Mouse (Mus musculus) stomach, postnatal 0 days (tissue): ENCODE data around the gene Lipc.

Source experiments
- CTCF ChIP-seq: IDR thresholded peaks from 2 replicates; pipeline ENCODE4 v1.5.1; 2016; ENCODE audit warnings: antibody characterized with exemption, low read depth, mild to moderate bottlenecking, moderate library complexity
- EP300 ChIP-seq: optimal IDR thresholded peaks from 2 replicates; pipeline ENCODE3; 2016; ENCODE audit warnings: antibody characterized with exemption

GRCm38 (mm10) chr9:70942686-70943333, 9.2 kb downstream of the Lipc start:
- TF ChIP-seq CTCF (no peak), EP300 (no peak)
